ENCODE assay signal across 8 mouse cellular contexts in the genomic region with DNA sequence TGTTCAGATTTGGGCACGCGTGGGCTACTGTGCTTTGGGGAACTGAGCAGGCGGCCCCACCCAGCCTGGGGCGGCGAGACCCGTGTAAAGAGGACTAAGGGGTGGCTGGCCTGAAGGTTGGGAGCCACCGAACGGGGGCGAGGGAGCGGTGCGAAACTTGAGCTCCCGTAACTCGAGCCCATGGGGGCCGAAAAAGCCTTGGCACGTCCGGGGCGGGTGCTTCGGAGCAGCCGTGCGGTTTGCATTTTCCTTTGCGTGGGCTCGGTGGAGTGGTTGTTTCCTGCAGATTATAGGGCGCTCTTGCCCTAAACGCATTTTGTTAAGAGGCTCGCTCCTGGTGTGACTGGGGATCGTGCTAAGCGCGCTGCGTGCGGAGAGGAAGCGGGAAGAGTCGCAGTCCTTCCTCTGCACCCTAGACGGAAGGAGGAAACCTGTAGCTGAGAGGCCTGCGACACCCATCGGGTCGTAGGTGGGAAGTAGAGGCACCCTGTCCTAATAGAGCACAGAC. TPM values are rescaled to one million over a fixed set of nuclear protein-coding genes. Genes with fewer than 3 reads are reported as not detected.
DNase-seq lines count a peak whose midpoint lies in the region; ATAC-seq lines count a peak whose summit lies in the region.

No protein-coding gene starts in this region.

- peak overlapping the region; percentile 93 for H3K4me3 ChIP-seq in midbrain, embryonic 10.5 days
- peak overlapping the region; percentile 91 for H3K4me3 ChIP-seq in stomach, embryonic 16.5 days (replicated peaks; ENCODE audit: low read length)

- H3K36me3 ChIP-seq in midbrain, embryonic 10.5 days: peaks cover 40% of the 10 kb centered on the region
- H3K36me3 ChIP-seq in stomach, embryonic 16.5 days (ENCODE audit: control insufficient read depth, insufficient read depth, low read length): peaks cover 19% of the 10 kb centered on the region

- H3K9me3 ChIP-seq in midbrain, embryonic 10.5 days (replicated peaks): no peaks in the 10 kb centered on the region
- no peaks in the 10 kb centered on the region for H3K9me3 ChIP-seq in stomach, embryonic 16.5 days (replicated peaks; ENCODE audit: control insufficient read depth, low read length)

- DNase-seq in cerebellum, postnatal 4 days (ENCODE audit: low spot score in 2 of 2): no peak
- peak; percentile 51 to 63 for DNase-seq in thymus, adult 18-20 months
- DNase-seq in thymus, postnatal 25 days: no peak
- DNase-seq in layer of hippocampus, postnatal 36 days: peak; percentile 48 to 51
- peak; percentile 48 for DNase-seq in midbrain, embryonic 10.5 days (ENCODE audit: low spot score)

- H3K9ac ChIP-seq in stomach, embryonic 16.5 days (ENCODE audit: low read length): peak overlapping the region; percentile 96

- peaks cover 48% of the 10 kb centered on the region for H3K4me1 ChIP-seq in midbrain, embryonic 10.5 days
- H3K4me1 ChIP-seq in stomach, embryonic 16.5 days (ENCODE audit: control insufficient read depth, insufficient read depth, low read length): peaks cover 19% of the 10 kb centered on the region

- H3K27me3 ChIP-seq in midbrain, embryonic 10.5 days (ENCODE audit: low read depth, poor library complexity, severe bottlenecking): peaks cover 21% of the 10 kb centered on the region
- H3K27me3 ChIP-seq in stomach, embryonic 16.5 days (ENCODE audit: control insufficient read depth, insufficient read depth, low read length): no peaks in the 10 kb centered on the region

- peak overlapping the region; percentile 92 for H3K4me2 ChIP-seq in stomach, embryonic 16.5 days (ENCODE audit: low read depth, low read length)

- WGBS in midbrain, embryonic 10.5 days: under 1% methylated on average over 36 of the region's 36 CpGs
- under 1% methylated on average over 36 of the region's 36 CpGs for WGBS in stomach, embryonic 16.5 days

- peak overlapping the region; percentile 99 for H3K27ac ChIP-seq in midbrain, embryonic 10.5 days (replicated peaks)
- peak overlapping the region; percentile 97 for H3K27ac ChIP-seq in stomach, embryonic 16.5 days (ENCODE audit: low read length)

- ATAC-seq in cerebellum, adult (ENCODE audit: insufficient number of reproducible peaks, low FRiP score, low TSS enrichment): peak; percentile 45; the same call in 1 of the 2 replicates
- ATAC-seq in frontal cortex, adult (ENCODE audit: low TSS enrichment): peak; percentile 73
- no peak; the same call in 1 of the 2 replicates for ATAC-seq in stomach, embryonic 16.5 days (ENCODE audit: insufficient read depth, low FRiP score)

RNA-seq across cellular contexts. Expression of gene Ldha, which starts 4.8 kb away (rescaled TPM):
- 100 to 1,000 TPM; 286 to 311 TPM for total RNA-seq in layer of hippocampus, postnatal 36 days (2021)
- 2,560 and 3,667 TPM in 2 replicates for polyA plus RNA-seq in midbrain, embryonic 10.5 days (2016; fragmentation: Nextera tagmentation; extraction: Ambion mirVana)
- polyA plus RNA-seq in stomach, embryonic 16.5 days (2015; fragmentation: Nextera tagmentation; extraction: Ambion mirVana): 1,904 and 2,036 TPM in 2 replicates

RNA-seq across cellular contexts. Expression of gene Ldhc, which starts 15.0 kb away (rescaled TPM):
- not detected for total RNA-seq in layer of hippocampus, postnatal 36 days (2021)
- polyA plus RNA-seq in midbrain, embryonic 10.5 days (2016; fragmentation: Nextera tagmentation; extraction: Ambion mirVana): 0.12 TPM in 1 of 2 replicates, not detected in the other
- polyA plus RNA-seq in stomach, embryonic 16.5 days (2015; fragmentation: Nextera tagmentation; extraction: Ambion mirVana): not detected in 2 replicates

RNA-seq across cellular contexts. Expression of gene Gtf2h1, which starts 50.1 kb away (rescaled TPM):
- total RNA-seq in layer of hippocampus, postnatal 36 days (2021): 10 to 100 TPM; 36.9 to 37.2 TPM
- polyA plus RNA-seq in midbrain, embryonic 10.5 days (2016; fragmentation: Nextera tagmentation; extraction: Ambion mirVana): 50.0 and 53.5 TPM in 2 replicates
- 50.0 and 51.6 TPM in 2 replicates for polyA plus RNA-seq in stomach, embryonic 16.5 days (2015; fragmentation: Nextera tagmentation; extraction: Ambion mirVana)

RNA-seq across cellular contexts. Expression of gene Hps5, which starts 50.2 kb away (rescaled TPM):
- 10 to 100 TPM; 16.2 to 16.4 TPM for total RNA-seq in layer of hippocampus, postnatal 36 days (2021)
- polyA plus RNA-seq in midbrain, embryonic 10.5 days (2016; fragmentation: Nextera tagmentation; extraction: Ambion mirVana): 16.3 and 22.3 TPM in 2 replicates
- polyA plus RNA-seq in stomach, embryonic 16.5 days (2015; fragmentation: Nextera tagmentation; extraction: Ambion mirVana): 20.5 and 23.4 TPM in 2 replicates

Comparison
In these comparisons a context has a peak if more than half of its experiments do, and no peak if none do; other contexts are left out.
1. DNase-seq: peak in thymus, adult 18-20 months (2 of 2), layer of hippocampus, postnatal 36 days (2 of 2) and midbrain, embryonic 10.5 days (single experiment); none in cerebellum, postnatal 4 days (0 of 2) and thymus, postnatal 25 days (single experiment).